Mouse (Mus musculus): ENCODE data around the gene Man2a2. TPM values are rescaled to one million over a fixed set of nuclear protein-coding genes. Genes with fewer than 3 reads are reported as not detected.

Man2a2 gene
- total and polyA plus RNA-seq, 3 experiments = 12.5 to 46.3 (median 44.3) TPM

GRCm38 (mm10) chr7:80379531-80379930 lies 8.4 kb upstream of the Man2a2 start:
- no peak for TF ChIP-seq POLR2AphosphoS2 (IDR thresholded peaks at IDR 0.05; ENCODE audit: low read depth, low read length)
- peak; percentile 20; the same call in 1 of the 2 replicates for TF ChIP-seq SMC3 (IDR thresholded peaks at IDR 0.05; ENCODE audit: low read depth, low read length)
- TF ChIP-seq MEF2A (IDR thresholded peaks at IDR 0.05; ENCODE audit: borderline replicate concordance, low read depth, low read length) = no peak
- peak; percentile 8 to 57; a peak in 3 of 4 replicates for TF ChIP-seq CTCF (conservative IDR thresholded peaks at IDR 0.05 in 1 of 2, IDR thresholded peaks at IDR 0.05 in 1 of 2; ENCODE audit: low read depth in 2 of 2, low read length in 2 of 2)
- TF ChIP-seq MXI1 (IDR thresholded peaks at IDR 0.05; ENCODE audit: low read depth, low read length) = no peak
- no peak for TF ChIP-seq IRF4 (IDR thresholded peaks at IDR 0.05; ENCODE audit: low read depth, low read length)
- no peak for TF ChIP-seq TBP (conservative IDR thresholded peaks at IDR 0.05; ENCODE audit: low read depth, low read length)
- TF ChIP-seq UBTF (IDR thresholded peaks at IDR 0.05; ENCODE audit: low read depth, low read length) = no peak
- TF ChIP-seq CHD1 (IDR thresholded peaks at IDR 0.05; ENCODE audit: low read depth, low read length) = no peak
- TF ChIP-seq RAD21 (IDR thresholded peaks at IDR 0.05; ENCODE audit: low read depth, low read length) = peak; percentile 4
- TF ChIP-seq JUN (IDR thresholded peaks at IDR 0.05; ENCODE audit: insufficient read depth, low read depth, low read length) = no peak
- TF ChIP-seq SIN3A (IDR thresholded peaks at IDR 0.05; ENCODE audit: low read length) = no peak
- no peak for TF ChIP-seq KAT2A (IDR thresholded peaks at IDR 0.05; ENCODE audit: insufficient replicate concordance, low read length)
- no peak for TF ChIP-seq ETS1 (conservative IDR thresholded peaks at IDR 0.05; ENCODE audit: low read depth, low read length)
- no peak for TF ChIP-seq TCF12 (IDR thresholded peaks at IDR 0.05; ENCODE audit: low read depth, low read length)
- no peak for TF ChIP-seq MAFK (IDR thresholded peaks at IDR 0.05; ENCODE audit: insufficient replicate concordance, low read length)
- peaks cover 14 to 30% of the 10 kb centered on the region in 2 experiments for H3K4me1 ChIP-seq (ENCODE audit: control insufficient read depth in 1 of 2, insufficient read depth in 2 of 2)

GRCm38 (mm10) chr7:80377471-80377870 lies 6.3 kb upstream of the Man2a2 start:
- Histone ChIP-seq H3K4me2 (ENCODE audit: insufficient read depth, low read depth, poor library complexity, severe bottlenecking) (no peak overlapping the region), H3K36me3 (replicated peaks in 1 of 2; ENCODE audit: control insufficient read depth in 1 of 2, insufficient read depth in 1 of 2, low read length in 1 of 2) (peaks cover 32 to 56% of the 10 kb centered on the region in 2 experiments), H3K4me3 (replicated peaks in 1 of 3; ENCODE audit: low read depth in 2 of 3, low read length in 2 of 3, poor library complexity in 1 of 3) (no peak overlapping the region), H3K9ac (ENCODE audit: insufficient read depth, low read depth) (no peak overlapping the region), H3K4me1 (ENCODE audit: control insufficient read depth in 1 of 2, insufficient read depth in 2 of 2) (peaks cover 21 to 51% of the 10 kb centered on the region in 2 experiments), H3K79me2 (replicated peaks; ENCODE audit: control insufficient read depth, extremely low read depth, insufficient read depth, poor library complexity, severe bottlenecking) (no peaks in the 10 kb centered on the region), H3K27me3 (replicated peaks) (no peaks in the 10 kb centered on the region), H3K27ac (ENCODE audit: insufficient read depth, low read depth) (no peak overlapping the region), H3K9me3 (replicated peaks; ENCODE audit: low read length) (no peaks in the 10 kb centered on the region)
- dilution Hi-C loops (cut with MboI; ENCODE audit: extremely low pct_ligation_motif_present, extremely low pct_unique_long_range_greater_than_20kb, low sequenced_read_pairs) = loop anchor here (25.0 kb wide), 1 partner anchor 185 kb away; no protein-coding TSS in a partner anchor
- TF ChIP-seq EP300 (IDR thresholded peaks at IDR 0.05; ENCODE audit: low read length) (no peak), ETS1 (conservative IDR thresholded peaks at IDR 0.05; ENCODE audit: low read depth, low read length) (no peak), MAFK (IDR thresholded peaks at IDR 0.05; ENCODE audit: insufficient replicate concordance, low read length) (no peak), POLR2AphosphoS2 (IDR thresholded peaks at IDR 0.05; ENCODE audit: low read depth, low read length) (no peak), ELF1 (IDR thresholded peaks at IDR 0.05; ENCODE audit: low read depth, low read length) (peak; percentile 75), RAD21 (IDR thresholded peaks at IDR 0.05; ENCODE audit: low read depth, low read length) (peak; percentile 66), CTCF (conservative IDR thresholded peaks at IDR 0.05 in 1 of 2, IDR thresholded peaks at IDR 0.05 in 1 of 2; ENCODE audit: low read depth in 2 of 2, low read length in 2 of 2) (peak; percentile 87 to 97), SMC3 (IDR thresholded peaks at IDR 0.05; ENCODE audit: low read depth, low read length) (peak; percentile 69)
- DNase-seq (ENCODE audit: extremely low read depth) = peak; percentile 63
- in situ Hi-C loops (cut with MboI; ENCODE audit: low pct_ligation_motif_present, low pct_unique_long_range_greater_than_20kb, low sequenced_read_pairs) = loop anchor here (5.0 to 25.0 kb wide), 3 partner anchors 35 to 460 kb away; partner anchors contain the start of genes Hddc3, Iqgap1 and Unc45a

More at GRCm38 (mm10) chr7:80379531-80379930, 8.4 kb upstream of the Man2a2 start:
- Histone ChIP-seq H3K27me3 (replicated peaks) (no peaks in the 10 kb centered on the region), H3K4me2 (ENCODE audit: insufficient read depth, low read depth, poor library complexity, severe bottlenecking) (no peak overlapping the region), H3K9me3 (replicated peaks; ENCODE audit: low read length) (no peaks in the 10 kb centered on the region), H3K4me3 (replicated peaks in 1 of 3; ENCODE audit: low read depth in 2 of 3, low read length in 2 of 3, poor library complexity in 1 of 3) (no peak overlapping the region), H3K27ac (ENCODE audit: insufficient read depth, low read depth) (no peak overlapping the region), H3K36me3 (replicated peaks in 1 of 2; ENCODE audit: control insufficient read depth in 1 of 2, insufficient read depth in 1 of 2, low read length in 1 of 2) (peaks cover 44 to 75% of the 10 kb centered on the region in 2 experiments), H3K79me2 (replicated peaks; ENCODE audit: control insufficient read depth, extremely low read depth, insufficient read depth, poor library complexity, severe bottlenecking) (no peaks in the 10 kb centered on the region), H3K9ac (ENCODE audit: insufficient read depth, low read depth) (no peak overlapping the region)
- in situ Hi-C loops (cut with MboI; ENCODE audit: low pct_ligation_motif_present, low pct_unique_long_range_greater_than_20kb, low sequenced_read_pairs) (loop anchor here (5.0 to 25.0 kb wide), 3 partner anchors 37 to 458 kb away; partner anchors contain the start of genes Hddc3, Iqgap1 and Unc45a), dilution Hi-C loops (cut with MboI; ENCODE audit: extremely low pct_ligation_motif_present, extremely low pct_unique_long_range_greater_than_20kb, low sequenced_read_pairs) (loop anchor here (25.0 kb wide), 1 partner anchor 183 kb away; no protein-coding TSS in a partner anchor)
- peak; percentile 27 for DNase-seq (ENCODE audit: extremely low read depth)
